Mouse (Mus musculus) ES-Bruce4 (cell line): ENCODE data around the gene Ptdss2. TPM values are rescaled to one million over a fixed set of nuclear protein-coding genes. Genes with fewer than 3 reads are reported as not detected.

Source experiments
- H3K27ac ChIP-seq: 2 replicates; pipeline ENCODE4 v1.5.1; 2012; ENCODE audit warnings: low read length, inconsistent platforms; ENCODE audit not compliant: insufficient read depth
- H3K27me3 ChIP-seq: 2 replicates; pipeline ENCODE4 v1.6.1; 2012; ENCODE audit warnings: mild to moderate bottlenecking, low read length, inconsistent platforms; ENCODE audit not compliant: control insufficient read depth, poor library complexity, insufficient read depth, severe bottlenecking
- H3K36me3 ChIP-seq: 2 replicates; pipeline ENCODE4 v1.6.1; 2012; ENCODE audit warnings: inconsistent platforms, mild to moderate bottlenecking, low read length, moderate library complexity; ENCODE audit not compliant: control insufficient read depth, poor library complexity, insufficient read depth, severe bottlenecking
- H3K4me1 ChIP-seq: one replicate; pipeline ENCODE4 v1.8.1; 2011; ENCODE audit warnings: low read length; ENCODE audit not compliant: control insufficient read depth, insufficient read depth
- H3K4me3 ChIP-seq: 2 replicates; pipeline ENCODE4 v1.5.1; 2011; ENCODE audit warnings: low read depth, mild to moderate bottlenecking, low read length
- H3K9ac ChIP-seq: 2 replicates; pipeline ENCODE4 v1.6.1; 2012; ENCODE audit warnings: low read depth, mild to moderate bottlenecking, inconsistent platforms; ENCODE audit not compliant: poor library complexity, severe bottlenecking
- H3K9me3 ChIP-seq: replicated peaks from 2 replicates; pipeline ENCODE4 v1.6.1; 2012; ENCODE audit warnings: mild to moderate bottlenecking, low read length, inconsistent platforms; ENCODE audit not compliant: control insufficient read depth, poor library complexity, insufficient read depth, severe bottlenecking
- CTCF ChIP-seq: IDR thresholded peaks from one replicate; pipeline ENCODE4 v1.8.1; 2011; ENCODE audit warnings: low read depth, low read length
- EP300 ChIP-seq: IDR thresholded peaks from 2 replicates; pipeline ENCODE4 v1.6.1; 2011; ENCODE audit warnings: low read depth, low read length; ENCODE audit not compliant: insufficient read depth
- POLR2A ChIP-seq: IDR thresholded peaks from one replicate; pipeline ENCODE4 v1.8.1; 2011; ENCODE audit warnings: low read length; ENCODE audit not compliant: insufficient read depth
- polyA plus RNA-seq: library from polyadenylated mRNA; stranded (reverse); fragments of >200 nt; gene quantifications from 2 replicates; pipeline ENCODE4 v1.2.4, GENCODE M21; 2011; ENCODE audit warnings: low read depth; ENCODE audit not compliant: missing spikeins, insufficient read depth, insufficient read length

Ptdss2 gene
- 42.5 and 55.3 TPM in 2 replicates for polyA plus RNA-seq

DNA sequence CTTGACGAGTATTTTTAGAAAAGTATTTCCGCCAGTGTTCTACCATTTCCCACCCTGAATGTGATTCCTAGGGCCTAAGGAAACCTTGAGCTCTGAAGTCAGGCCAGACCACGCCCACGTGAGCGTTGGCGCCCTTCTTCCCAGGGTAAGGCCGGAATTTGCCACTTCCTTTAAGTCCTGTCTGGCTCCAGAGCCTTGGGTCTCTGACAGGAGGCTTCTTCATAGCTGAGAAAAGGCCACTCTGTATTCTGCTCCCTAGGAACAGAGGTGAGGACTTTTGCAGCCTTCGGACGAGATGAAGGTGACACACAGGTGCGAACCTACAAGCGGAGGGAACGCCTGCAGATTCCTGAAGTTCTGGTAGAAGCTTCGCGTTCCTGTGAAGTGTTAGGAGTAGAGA is at the start of gene Ptdss2:
Gene Ptdss2, plus strand, starts transcription at position 138 of the 400 bp plus-strand sequence.
- TF ChIP-seq POLR2A, result no peak
- H3K9me3 ChIP-seq, result no peaks in the 10 kb centered on the region
- peak within 1 kb of the TSS; percentile 15 for H3K9ac ChIP-seq
- no peaks in the 10 kb centered on the region for H3K36me3 ChIP-seq
- peak within 1 kb of the TSS; percentile 70 for H3K27ac ChIP-seq
- H3K27me3 ChIP-seq, result no peaks in the 10 kb centered on the region
- no peaks in the 10 kb centered on the region for H3K4me1 ChIP-seq
- H3K4me3 ChIP-seq, result peak within 1 kb of the TSS; percentile 81

GRCm38 (mm10) chr7:141073782-141074181 is 48.4 kb upstream of the Ptdss2 start:
- TF ChIP-seq EP300, result no peak
- TF ChIP-seq POLR2A, result no peak
- TF ChIP-seq CTCF, result no peak
- Histone ChIP-seq H3K4me3 (no peak overlapping the region), H3K4me1 (peaks cover 4% of the 10 kb centered on the region), H3K27ac (no peak overlapping the region), H3K27me3 (no peaks in the 10 kb centered on the region), H3K9ac (no peak overlapping the region), H3K36me3 (no peaks in the 10 kb centered on the region), H3K9me3 (no peaks in the 10 kb centered on the region)

DNA sequence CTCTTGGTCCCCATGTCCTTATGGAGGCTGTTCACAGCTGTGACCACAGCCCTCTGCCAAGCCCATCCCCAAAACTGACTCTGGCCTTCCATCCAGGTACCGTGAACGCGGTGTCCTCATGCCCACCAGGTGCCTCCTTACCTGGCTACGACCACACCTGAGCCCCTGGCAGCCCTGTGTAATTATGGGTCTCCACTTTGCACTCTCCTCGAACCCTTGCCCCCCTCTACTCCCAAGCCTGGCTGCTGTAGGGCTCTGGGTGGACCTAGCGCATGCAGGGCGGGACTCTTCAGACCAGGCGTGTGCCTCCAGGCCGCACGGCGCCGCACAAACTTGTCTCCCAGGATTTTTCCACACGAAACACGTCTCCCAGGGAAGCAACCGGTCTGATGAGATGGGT is 44.3 kb upstream of the Ptdss2 start, which contains the start of gene Pkp3:
Gene Pkp3, plus strand, starts transcription at position 378 of the 400 bp plus-strand sequence.
- H3K27me3 ChIP-seq, result no peaks in the 10 kb centered on the region
- H3K4me3 ChIP-seq, result no peak within 1 kb of the TSS

GRCm38 (mm10) chr7:141078876-141079275 is 43.3 kb upstream of the Ptdss2 start:
- no peak for TF ChIP-seq CTCF
- no peak for TF ChIP-seq POLR2A
- no peak for TF ChIP-seq EP300

More for the DNA sequence above, 44.3 kb upstream of the Ptdss2 start, which contains the start of gene Pkp3:
- no peak within 1 kb of the TSS for H3K27ac ChIP-seq
- no peaks in the 10 kb centered on the region for H3K9me3 ChIP-seq
- TF ChIP-seq CTCF (no peak), POLR2A (no peak), EP300 (no peak)
- H3K9ac ChIP-seq, result peak within 1 kb of the TSS; percentile 26
- H3K4me1 ChIP-seq, result peaks cover 4% of the 10 kb centered on the region
- H3K36me3 ChIP-seq, result no peaks in the 10 kb centered on the region

DNA sequence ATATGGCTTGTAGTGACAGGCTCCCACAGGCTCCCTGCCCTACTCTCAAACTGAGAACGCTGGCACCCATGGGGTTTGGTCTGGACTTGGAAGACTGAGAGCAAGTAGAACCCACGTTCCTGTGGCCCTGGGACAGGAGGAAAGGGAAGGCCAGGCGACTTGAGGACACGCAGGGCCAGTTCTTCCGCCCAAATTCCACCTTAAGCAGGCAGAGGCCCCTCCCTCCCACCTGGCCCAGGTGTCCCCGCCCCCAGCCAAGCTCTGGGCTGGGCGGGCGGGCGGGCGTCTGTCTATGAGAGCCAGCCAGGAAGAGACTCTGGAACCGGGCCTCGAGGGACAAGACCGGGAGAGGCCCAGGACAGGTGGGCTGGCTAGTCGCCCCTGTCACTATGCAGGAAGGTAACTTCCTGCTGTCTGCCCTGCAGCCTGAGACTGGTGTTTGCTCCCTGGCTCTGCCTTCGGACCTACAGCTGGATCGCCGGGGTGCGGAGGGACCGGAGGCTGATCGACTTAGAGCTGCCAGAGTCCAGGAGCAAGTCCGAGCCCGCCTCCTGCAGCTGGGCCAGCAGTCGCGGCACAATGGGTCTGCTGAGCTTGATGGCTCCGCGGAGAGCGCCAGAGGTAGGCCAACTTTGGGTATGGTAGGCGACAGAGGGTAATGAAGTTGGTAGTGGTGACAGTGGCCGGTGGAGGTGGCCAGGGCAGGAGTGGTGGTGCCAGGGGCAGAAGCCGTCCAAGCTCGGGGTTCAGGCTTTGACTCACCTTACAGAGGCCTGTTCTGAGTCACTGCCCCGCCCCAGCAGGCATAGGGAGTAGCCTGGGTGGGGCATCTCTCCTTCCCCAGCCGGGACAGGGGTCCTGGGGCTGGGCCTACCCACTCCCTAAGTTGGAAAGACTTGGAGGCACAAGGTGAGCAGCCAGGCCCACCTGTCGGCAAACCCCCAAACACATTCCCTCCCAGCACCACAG is 42.4 kb upstream of the Ptdss2 start:
- peak overlapping the region; percentile 62 for H3K9ac ChIP-seq

More at GRCm38 (mm10) chr7:141078876-141079275, 43.3 kb upstream of the Ptdss2 start:
- no peaks in the 10 kb centered on the region for H3K9me3 ChIP-seq
- no peaks in the 10 kb centered on the region for H3K36me3 ChIP-seq
- H3K4me1 ChIP-seq, result peaks cover 4% of the 10 kb centered on the region
- no peak overlapping the region for H3K4me3 ChIP-seq
- H3K27ac ChIP-seq, result no peak overlapping the region
- H3K27me3 ChIP-seq, result no peaks in the 10 kb centered on the region
- H3K9ac ChIP-seq, result no peak overlapping the region; the same call in 1 of the 2 replicates

DNA sequence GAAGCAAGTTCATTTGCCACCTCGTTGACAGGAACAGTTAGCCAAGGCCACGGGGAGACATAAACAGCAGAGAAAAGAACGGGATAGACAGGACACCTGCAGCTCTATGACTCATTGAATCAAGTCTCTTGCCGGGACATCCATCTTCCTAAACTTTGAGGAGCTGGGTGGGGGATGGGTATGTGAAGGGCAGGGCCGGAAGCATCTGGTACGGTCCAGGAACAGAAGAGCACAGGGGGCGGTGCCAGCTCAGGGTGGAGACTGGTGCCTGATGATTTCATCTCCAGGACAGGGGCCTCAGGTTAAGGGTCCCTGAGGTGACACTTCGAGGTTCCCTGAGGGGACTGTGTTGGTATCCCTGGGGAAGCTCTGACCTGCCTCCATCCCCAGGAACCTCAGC is 34.3 kb upstream of the Ptdss2 start:
- H3K36me3 ChIP-seq, result no peaks in the 10 kb centered on the region
- H3K9ac ChIP-seq, result no peak overlapping the region
- TF ChIP-seq EP300 (0 out of 2 replicates have a peak, but pooled peaks have one; percentile 35), CTCF (no peak)
- peak overlapping the region; percentile 39 for H3K4me3 ChIP-seq
- no peaks in the 10 kb centered on the region for H3K9me3 ChIP-seq
- no peak overlapping the region for H3K27ac ChIP-seq
- peaks cover 4% of the 10 kb centered on the region for H3K4me1 ChIP-seq
- no peaks in the 10 kb centered on the region for H3K27me3 ChIP-seq

More for the DNA sequence above, 42.4 kb upstream of the Ptdss2 start:
- H3K27ac ChIP-seq, result no peak overlapping the region
- no peaks in the 10 kb centered on the region for H3K36me3 ChIP-seq
- no peaks in the 10 kb centered on the region for H3K27me3 ChIP-seq
- TF ChIP-seq POLR2A (no peak), EP300 (no peak), CTCF (no peak)
- H3K4me1 ChIP-seq, result peaks cover 4% of the 10 kb centered on the region
- no peaks in the 10 kb centered on the region for H3K9me3 ChIP-seq
- peak overlapping the region; percentile 71 for H3K4me3 ChIP-seq
